Comparison of ENCODE assay signal across 8 mouse cellular contexts in the genomic region with DNA sequence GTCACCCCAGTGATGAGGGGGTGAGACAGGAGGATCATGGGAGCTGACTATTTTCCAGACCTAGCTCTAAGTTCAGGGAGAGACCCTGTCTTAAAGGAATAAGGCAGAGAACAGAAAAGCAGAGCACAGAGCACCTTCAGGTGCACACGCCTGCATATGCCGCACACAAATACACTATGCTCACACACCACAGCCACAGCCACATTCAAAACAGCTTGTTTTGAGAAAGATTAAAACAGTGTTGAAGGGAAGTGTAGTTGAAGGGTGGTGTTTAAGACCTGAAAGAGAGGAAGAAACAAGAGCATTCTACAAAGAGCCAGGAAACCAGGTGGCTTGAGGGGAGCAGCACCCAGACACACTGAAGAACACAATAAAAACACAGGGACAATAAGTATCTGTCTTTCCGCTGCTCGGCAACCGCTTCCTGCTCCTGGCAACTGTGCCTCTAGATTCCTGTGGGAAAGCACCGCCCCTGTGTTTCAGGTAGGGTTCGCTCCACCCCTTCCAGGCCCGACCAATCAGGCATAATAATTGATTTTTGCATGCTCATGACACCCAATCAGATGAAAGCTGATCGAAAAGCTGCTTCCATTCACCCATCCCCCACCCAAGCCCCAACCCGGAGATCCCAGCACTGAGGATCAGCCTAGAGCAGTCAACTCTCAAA. TPM values are rescaled to one million over a fixed set of nuclear protein-coding genes. Genes with fewer than 3 reads are reported as not detected.
DNase-seq lines count a peak whose midpoint lies in the region; ATAC-seq and TF ChIP-seq lines count a peak whose summit lies in the region.

No protein-coding gene starts in this region.

- no peaks in the 10 kb centered on the region for H3K27me3 ChIP-seq in heart, embryonic 11.5 days (ENCODE audit: control insufficient read depth, insufficient read depth, low read length)

- H3K4me1 ChIP-seq in heart, embryonic 11.5 days (ENCODE audit: control insufficient read depth, insufficient read depth, low read length), result peaks cover 22% of the 10 kb centered on the region
- H3K4me1 ChIP-seq in lung, adult 2 months (ENCODE audit: control insufficient read depth, insufficient read depth, low read length), result 0 out of 2 replicates have a peak, but pooled peaks cover 3% of the 10 kb centered on the region

- 20% methylated on average over 10 of the region's 10 CpGs for WGBS in heart, embryonic 11.5 days (ENCODE audit: insufficient replicate concordance)
- 36% methylated on average over 10 of the region's 10 CpGs for WGBS in lung, adult 2 months

- H3K4me2 ChIP-seq in heart, embryonic 11.5 days, result peak overlapping the region; percentile 18; the same call in 1 of the 2 replicates

- H3K9ac ChIP-seq in heart, embryonic 11.5 days (ENCODE audit: low read depth, low read length), result no peak overlapping the region

- H3K27ac ChIP-seq in heart, embryonic 11.5 days (ENCODE audit: low read depth, low read length), result no peak overlapping the region

- ATAC-seq in heart, embryonic 11.5 days (replicated peaks; ENCODE audit: insufficient number of reproducible peaks, low FRiP score, low TSS enrichment), result no peak

- DNase-seq in heart, adult 11 months, result no peak
- peak; percentile 43 to 54 for DNase-seq in cerebellum, adult 18-20 months
- peak; percentile 84 for DNase-seq in forelimb bud, embryonic 11.5 days (ENCODE audit: low read depth, low spot score)
- peak; percentile 68 to 80 for DNase-seq in kidney, postnatal 4 days
- DNase-seq in lung, adult 2 months, result peak; percentile 48
- DNase-seq in retina, postnatal 1 day, result peak; percentile 55
- DNase-seq in urinary bladder, postnatal 25 days (ENCODE audit: low spot score), result no peak

- no peaks in the 10 kb centered on the region for H3K9me3 ChIP-seq in heart, embryonic 11.5 days (replicated peaks; ENCODE audit: control insufficient read depth, low read length)

- TF ChIP-seq CTCF in lung, adult 2 months (IDR thresholded peaks at IDR 0.05; ENCODE audit: insufficient read depth, low read length), result no peak

- H3K36me3 ChIP-seq in heart, embryonic 11.5 days (ENCODE audit: control insufficient read depth, insufficient read depth, low read length), result no peaks in the 10 kb centered on the region

- no peak for TF ChIP-seq POLR2A in lung, adult 2 months (IDR thresholded peaks at IDR 0.05; ENCODE audit: borderline replicate concordance, extremely low read depth, low read depth, low read length)

- no peak overlapping the region for H3K4me3 ChIP-seq in heart, embryonic 11.5 days (ENCODE audit: low read depth, low read length)
- no peak overlapping the region for H3K4me3 ChIP-seq in lung, adult 2 months (replicated peaks; ENCODE audit: extremely low read depth, low read depth, low read length)

RNA-seq across cellular contexts. Expression of a gene that starts 13.0 kb away (rescaled TPM):
- polyA plus RNA-seq in heart, embryonic 11.5 days (2014; fragmentation: Nextera tagmentation; extraction: Ambion mirVana), result 53.2 and 54.1 TPM in 2 replicates
- 74.9 and 95.5 TPM in 2 replicates for polyA plus RNA-seq in lung, adult 2 months (2012; rRNA removed)

Comparison
In these comparisons a context has a peak if more than half of its experiments do, and no peak if none do; other contexts are left out.
1. DNase-seq: peak in cerebellum, adult 18-20 months (2 of 2), forelimb bud, embryonic 11.5 days (single experiment), kidney, postnatal 4 days (2 of 2), lung, adult 2 months (single experiment) and retina, postnatal 1 day (single experiment); none in heart, adult 11 months (single experiment) and urinary bladder, postnatal 25 days (single experiment).